32 mouse cellular contexts compared by ENCODE assay signal in the genomic region with DNA sequence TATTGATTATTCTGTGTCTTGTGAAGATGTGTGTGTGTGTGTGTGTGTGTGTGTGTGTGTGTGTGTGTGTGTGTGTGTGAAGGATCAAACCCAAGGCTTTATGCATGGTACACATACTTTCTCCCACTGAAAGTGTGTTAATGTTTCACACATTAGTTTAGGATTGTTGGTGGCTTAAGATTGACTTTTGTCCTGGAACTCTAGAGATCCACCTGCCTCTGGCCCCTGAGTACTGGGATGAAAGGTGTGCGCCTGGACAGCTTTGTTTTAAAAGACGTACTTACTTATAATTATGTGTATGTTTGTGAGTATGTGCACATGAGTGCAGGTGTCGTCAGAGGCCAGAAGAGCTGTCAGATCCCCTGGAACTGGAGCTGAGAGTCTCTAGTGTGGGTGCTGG.
"Had no signal": no experiment of that assay in that cellular context is flagged by ENCODE, and none has a peak within 500 bp of the region (broad histone marks: within the 10 kb centered on the region; RNA-seq: fewer than 3 reads in every experiment).

No protein-coding gene starts in this region.

- H3K9me3 ChIP-seq: limb, embryonic 10.5 days; limb, embryonic 12.5 days; limb, embryonic 13.5 days; limb, embryonic 15.5 days; liver, embryonic 12.5 days; liver, embryonic 13.5 days; liver, embryonic 15.5 days; lung, embryonic 15.5 days; megakaryocyte, embryonic 14.5 days; midbrain, embryonic 10.5 days; midbrain, embryonic 12.5 days; midbrain, embryonic 13.5 days; midbrain, embryonic 15.5 days; neural tube, embryonic 12.5 days had no signal

- H3K4me3 ChIP-seq: limb, embryonic 10.5 days; limb, embryonic 12.5 days; limb, embryonic 13.5 days; limb, embryonic 15.5 days; liver, embryonic 12.5 days; liver, embryonic 13.5 days; liver, embryonic 15.5 days; lung, embryonic 15.5 days; megakaryocyte, embryonic 14.5 days; midbrain, embryonic 10.5 days; midbrain, embryonic 12.5 days; midbrain, embryonic 13.5 days; midbrain, embryonic 15.5 days; myocyte; neural tube, embryonic 12.5 days had no signal

- H3K36me3 ChIP-seq: limb, embryonic 10.5 days; limb, embryonic 12.5 days; limb, embryonic 13.5 days; limb, embryonic 15.5 days; liver, embryonic 12.5 days; liver, embryonic 13.5 days; liver, embryonic 15.5 days; lung, embryonic 15.5 days; midbrain, embryonic 10.5 days; midbrain, embryonic 12.5 days; midbrain, embryonic 13.5 days; midbrain, embryonic 15.5 days; neural tube, embryonic 12.5 days had no signal

- H3K4me1 ChIP-seq: liver, embryonic 15.5 days; midbrain, embryonic 10.5 days; midbrain, embryonic 12.5 days; midbrain, embryonic 13.5 days; midbrain, embryonic 15.5 days; neural tube, embryonic 12.5 days had no signal

- H3K27me3 ChIP-seq: limb, embryonic 12.5 days; limb, embryonic 13.5 days; limb, embryonic 15.5 days; liver, embryonic 12.5 days; liver, embryonic 13.5 days; liver, embryonic 15.5 days; lung, embryonic 15.5 days; midbrain, embryonic 13.5 days; midbrain, embryonic 15.5 days; neural tube, embryonic 12.5 days had no signal

- H3K4me2 ChIP-seq: limb, embryonic 12.5 days; limb, embryonic 13.5 days; limb, embryonic 15.5 days; liver, embryonic 11.5 days; liver, embryonic 12.5 days; liver, embryonic 13.5 days; liver, embryonic 15.5 days; lung, embryonic 14.5 days; lung, embryonic 15.5 days; midbrain, embryonic 11.5 days; midbrain, embryonic 12.5 days; midbrain, embryonic 13.5 days; midbrain, embryonic 15.5 days; neural tube, embryonic 12.5 days had no signal

- DNase-seq: left cerebral cortex, postnatal 4 days; liver; liver, embryonic 13.5 days; liver, postnatal 0 days; lung, adult 18-20 months; lung, adult 2 months; lung, embryonic 14.5 days; lung, postnatal 10 days; lung, postnatal 14 days; lung, postnatal 36 days; lung, postnatal 4 days; midbrain, embryonic 14.5 days had no signal

- H3K9ac ChIP-seq: limb, embryonic 12.5 days; limb, embryonic 13.5 days; limb, embryonic 15.5 days; liver, embryonic 12.5 days; liver, embryonic 13.5 days; liver, embryonic 14.5 days; liver, embryonic 15.5 days; liver, postnatal 0 days; lung, embryonic 14.5 days; lung, embryonic 15.5 days; midbrain, embryonic 12.5 days; midbrain, embryonic 13.5 days; midbrain, embryonic 15.5 days; neural tube, embryonic 12.5 days had no signal

- ATAC-seq: liver, embryonic 12.5 days; liver, postnatal 0 days; lung, postnatal 0 days; midbrain, embryonic 13.5 days; midbrain, embryonic 15.5 days; midbrain, embryonic 16.5 days had no signal

- H3K27ac ChIP-seq: limb, embryonic 10.5 days; limb, embryonic 12.5 days; limb, embryonic 13.5 days; limb, embryonic 15.5 days; liver, embryonic 12.5 days; liver, embryonic 13.5 days; liver, embryonic 14.5 days; liver, embryonic 15.5 days; lung, embryonic 15.5 days; macrophage; midbrain, embryonic 10.5 days; midbrain, embryonic 12.5 days; midbrain, embryonic 13.5 days; midbrain, embryonic 15.5 days; neural tube, embryonic 12.5 days had no signal
